21 mouse cellular contexts compared by ENCODE assay signal in genomic region chr5:20352941-20353340, GRCm38 (mm10).
"Had no signal": no experiment of that assay in that cellular context is flagged by ENCODE, and none has a peak within 500 bp of the region (broad histone marks: within the 10 kb centered on the region; RNA-seq: fewer than 3 reads in every experiment).

No protein-coding gene starts in this region.

- H3K9ac ChIP-seq: lung, embryonic 14.5 days; midbrain, embryonic 12.5 days; neural tube, embryonic 13.5 days; neural tube, embryonic 15.5 days; stomach, embryonic 15.5 days had no signal

- H3K4me2 ChIP-seq: lung, embryonic 14.5 days; midbrain, embryonic 12.5 days; neural tube, embryonic 13.5 days; neural tube, embryonic 15.5 days; stomach, embryonic 15.5 days had no signal

- H3K4me1 ChIP-seq: megakaryocyte, embryonic 14.5 days; midbrain, embryonic 12.5 days; neural tube, embryonic 13.5 days; neural tube, embryonic 15.5 days; stomach, embryonic 15.5 days had no signal

- DNase-seq: lung, adult 18-20 months; lung, embryonic 14.5 days; lung, postnatal 10 days; lung, postnatal 4 days; midbrain, embryonic 14.5 days; retina, postnatal 1 day; right cerebral cortex, adult 18-20 months; right cerebral cortex, postnatal 25 days; right cerebral cortex, postnatal 4 days; spleen, adult 18-20 months; thymus, adult 2 months; thymus, postnatal 25 days; thymus, postnatal 4 days had no signal

- ATAC-seq: midbrain, embryonic 16.5 days had no signal

- H3K4me3 ChIP-seq: megakaryocyte, embryonic 14.5 days; midbrain, embryonic 12.5 days; myocyte; neural tube, embryonic 13.5 days; neural tube, embryonic 15.5 days; stomach, embryonic 15.5 days had no signal

- H3K36me3 ChIP-seq: midbrain, embryonic 12.5 days; neural tube, embryonic 13.5 days; neural tube, embryonic 15.5 days; stomach, embryonic 15.5 days had no signal

- H3K27ac ChIP-seq: midbrain, embryonic 12.5 days; neural tube, embryonic 13.5 days; neural tube, embryonic 15.5 days; stomach, embryonic 15.5 days; stomach, postnatal 0 days had no signal

- H3K9me3 ChIP-seq: megakaryocyte, embryonic 14.5 days; midbrain, embryonic 12.5 days; neural tube, embryonic 13.5 days; neural tube, embryonic 15.5 days; stomach, embryonic 15.5 days had no signal

- H3K27me3 ChIP-seq: megakaryocyte, embryonic 14.5 days; midbrain, embryonic 12.5 days; neural tube, embryonic 13.5 days; neural tube, embryonic 15.5 days; stomach, embryonic 15.5 days had no signal
